Mouse (Mus musculus) hindbrain, embryonic 12.5 days (tissue): Measurements from ENCODE around the gene Pak7. TPM values are rescaled to one million over a fixed set of nuclear protein-coding genes. Genes with fewer than 3 reads are reported as not detected.
"Not testable (repeated sequence)": the region's sequence is repeated elsewhere in the genome, so short reads cannot be mapped to it uniquely, and the experiment has no call there.

Experiments used
- ATAC-seq: fragments of 200-750 bp; cut with Nextera tagmentation; 2 replicates; pipeline ENCODE4 v1.8.0; 2017; ENCODE audit warnings: moderate TSS enrichment; ENCODE audit not compliant: low FRiP score
- H3K27ac ChIP-seq: fragments of 300-500 bp; sonication (generic); 2 replicates; pipeline ENCODE4 v1.5.1; 2016; ENCODE audit warnings: mild to moderate bottlenecking
- H3K27me3 ChIP-seq: fragments of 300-500 bp; sonication (generic); 2 replicates; pipeline ENCODE4 v1.6.1; 2016; ENCODE audit warnings: mild to moderate bottlenecking
- H3K36me3 ChIP-seq: fragments of 300-500 bp; sonication (generic); 2 replicates; pipeline ENCODE4 v1.6.1; 2016; ENCODE audit warnings: mild to moderate bottlenecking
- H3K4me1 ChIP-seq: fragments of 300-500 bp; sonication (generic); 2 replicates; pipeline ENCODE4 v1.6.1; 2016
- H3K4me2 ChIP-seq: fragments of 300-500 bp; sonication (generic); replicated peaks from 2 replicates; pipeline ENCODE4 v1.6.1; 2016; ENCODE audit warnings: mild to moderate bottlenecking
- H3K4me3 ChIP-seq: fragments of 300-500 bp; sonication (generic); 2 replicates; pipeline ENCODE4 v1.5.1; 2016; ENCODE audit warnings: mild to moderate bottlenecking
- H3K9ac ChIP-seq: fragments of 300-500 bp; sonication (generic); 2 replicates; pipeline ENCODE4 v1.6.1; 2016; ENCODE audit warnings: mild to moderate bottlenecking, moderate library complexity
- H3K9me3 ChIP-seq: fragments of 300-500 bp; sonication (generic); replicated peaks from 2 replicates; pipeline ENCODE4 v1.6.1; 2016; ENCODE audit warnings: mild to moderate bottlenecking
- WGBS: fragments of 180-500 bp; shearing (Covaris S2); methylation state at CpG from one replicate; pipeline ENCODE4 v1.1.7; 2016; 5-methylcytosine and 5-hydroxymethylcytosine counted together
- polyA plus RNA-seq: library from polyadenylated mRNA; unstranded; fragments of >200 nt; fragmentation: Nextera tagmentation; extraction: Ambion mirVana; gene quantifications from 2 replicates; pipeline ENCODE4 v1.2.1, GENCODE M21; 2016

The Pak7 gene
- polyA plus RNA-seq, 1 experiment from 2014 or later, result 22.7 TPM

GRCm38 (mm10) chr2:136325646-136326045 lies 62.1 kb downstream of the Pak7 start:
- Histone ChIP-seq H3K36me3 (no peaks in the 10 kb centered on the region), H3K4me2 (no peak overlapping the region), H3K4me3 (no peak overlapping the region), H3K27me3 (no peaks in the 10 kb centered on the region), H3K27ac (no peak overlapping the region), H3K9ac (no peak overlapping the region), H3K4me1 (no peaks in the 10 kb centered on the region), H3K9me3 (no peaks in the 10 kb centered on the region)
- ATAC-seq, result no peak
- WGBS, result 71% methylated on average over 4 of the region's 4 CpGs

DNA sequence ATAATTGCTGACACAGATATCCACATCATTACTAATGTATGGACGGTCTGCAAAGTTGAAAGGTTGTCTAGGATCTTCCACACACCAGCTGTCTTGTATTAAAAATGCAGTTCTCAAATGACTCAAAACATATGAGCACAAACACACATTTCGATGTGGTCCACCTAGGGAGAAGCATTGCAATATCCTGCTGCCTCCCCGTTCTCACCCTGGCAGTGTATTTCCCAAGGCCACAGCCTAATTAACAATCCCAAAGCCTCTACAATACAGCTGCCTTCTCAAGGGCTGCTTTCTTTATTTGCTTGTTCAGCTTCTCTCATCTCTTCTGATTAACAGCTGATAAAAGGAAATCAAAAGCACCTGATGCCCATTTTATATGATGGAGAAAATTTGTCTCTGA lies 78.5 kb downstream of the Pak7 start:
- 0 out of 2 replicates have a peak overlapping the region, but pooled peaks have one; percentile 48 for H3K27ac ChIP-seq
- H3K4me3 ChIP-seq, result no peak overlapping the region
- no peaks in the 10 kb centered on the region for H3K9me3 ChIP-seq
- peaks cover 7% of the 10 kb centered on the region; the same call in 1 of the 2 replicates for H3K4me1 ChIP-seq
- no peak overlapping the region for H3K9ac ChIP-seq
- no peaks in the 10 kb centered on the region for H3K27me3 ChIP-seq
- H3K4me2 ChIP-seq, result no peak overlapping the region
- ATAC-seq, result peak; percentile 75
- 39% methylated on average over 3 of the region's 3 CpGs for WGBS
- no peaks in the 10 kb centered on the region for H3K36me3 ChIP-seq

DNA sequence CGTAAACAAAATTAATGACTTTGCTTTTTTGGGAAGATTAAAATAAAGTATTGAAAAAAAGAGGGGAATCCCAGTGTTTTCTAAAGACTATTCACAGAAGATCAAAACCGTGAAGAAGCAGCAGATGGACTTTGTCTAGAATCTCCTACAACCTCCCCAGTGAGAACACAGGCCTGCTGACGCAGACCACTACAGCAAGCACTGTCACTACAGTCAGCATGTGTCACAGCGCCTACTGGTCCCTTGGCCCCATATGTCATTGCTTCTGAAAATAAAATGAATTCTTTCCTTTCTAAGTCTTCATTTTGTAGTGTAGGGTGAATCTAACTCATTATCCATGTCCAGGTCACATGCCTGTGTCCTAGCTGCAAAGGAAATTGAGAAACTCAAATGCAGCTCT lies 79.0 kb downstream of the Pak7 start:
- no peak overlapping the region for H3K4me2 ChIP-seq
- peaks cover 7% of the 10 kb centered on the region; the same call in 1 of the 2 replicates for H3K4me1 ChIP-seq
- H3K27me3 ChIP-seq, result no peaks in the 10 kb centered on the region
- H3K9me3 ChIP-seq, result no peaks in the 10 kb centered on the region
- 77% methylated on average over 4 of the region's 4 CpGs for WGBS
- H3K27ac ChIP-seq, result peak overlapping the region; percentile 48; the same call in 1 of the 2 replicates
- no peaks in the 10 kb centered on the region for H3K36me3 ChIP-seq
- ATAC-seq, result peak; percentile 62
- no peak overlapping the region for H3K9ac ChIP-seq
- no peak overlapping the region for H3K4me3 ChIP-seq

DNA sequence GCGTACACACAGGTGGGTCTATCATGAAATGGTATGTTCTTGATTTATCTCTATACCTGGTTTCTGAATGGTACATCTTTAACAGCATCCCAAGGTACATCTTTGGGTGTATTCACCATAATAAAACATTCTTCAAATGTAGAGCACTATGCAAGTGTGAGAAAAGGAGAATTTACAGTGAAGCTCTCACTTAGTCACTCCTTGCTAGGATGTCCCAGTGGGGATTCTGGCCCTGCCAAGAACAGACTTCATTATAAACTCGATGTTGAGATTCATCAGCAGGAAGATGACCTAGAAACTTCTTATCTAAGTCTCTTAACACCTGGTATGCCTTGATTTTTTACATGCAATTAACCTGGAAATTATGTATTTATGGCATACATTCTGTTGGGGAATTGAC lies 85.6 kb downstream of the Pak7 start:
- Histone ChIP-seq H3K27me3 (no peaks in the 10 kb centered on the region), H3K4me3 (no peak overlapping the region), H3K27ac (no peak overlapping the region), H3K36me3 (no peaks in the 10 kb centered on the region), H3K9me3 (no peaks in the 10 kb centered on the region), H3K9ac (no peak overlapping the region), H3K4me2 (no peak overlapping the region), H3K4me1 (0 out of 2 replicates have a peak, but pooled peaks cover 3% of the 10 kb centered on the region)
- no peak for ATAC-seq
- WGBS, result 77% methylated on average over 2 of the region's 2 CpGs

DNA sequence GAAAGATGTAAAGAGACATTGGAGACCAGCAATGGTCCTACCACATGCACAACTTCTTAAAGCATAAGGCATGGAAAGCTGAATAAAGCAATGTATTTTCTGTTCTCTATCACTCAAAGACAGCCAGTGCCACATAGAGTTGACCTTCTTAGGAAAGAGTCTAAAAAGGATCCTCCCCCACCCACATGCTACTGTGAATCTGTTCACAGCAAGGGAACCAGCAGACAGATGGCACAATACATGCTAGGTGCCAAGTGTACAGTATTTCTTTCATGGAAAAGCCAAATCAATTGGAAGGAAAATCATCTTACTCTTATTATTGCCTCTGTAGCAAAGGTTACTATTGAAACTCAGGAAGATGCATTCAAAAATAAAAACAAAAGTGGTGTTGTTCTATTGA lies 86.4 kb downstream of the Pak7 start:
- Histone ChIP-seq H3K36me3 (no peaks in the 10 kb centered on the region), H3K27me3 (no peaks in the 10 kb centered on the region), H3K9me3 (no peaks in the 10 kb centered on the region), H3K4me3 (no peak overlapping the region), H3K9ac (no peak overlapping the region), H3K27ac (no peak overlapping the region), H3K4me2 (no peak overlapping the region), H3K4me1 (0 out of 2 replicates have a peak, but pooled peaks cover 3% of the 10 kb centered on the region)
- ATAC-seq, result no peak

- no peak overlapping the region for H3K4me3 ChIP-seq
- 79% methylated on average over 1 of the region's 1 CpGs for WGBS
- no peak overlapping the region for H3K9ac ChIP-seq
- H3K9me3 ChIP-seq, result no peaks in the 10 kb centered on the region
- H3K4me1 ChIP-seq, result no peaks in the 10 kb centered on the region
- H3K27me3 ChIP-seq, result no peaks in the 10 kb centered on the region
- H3K27ac ChIP-seq, result no peak overlapping the region
- no peak overlapping the region for H3K4me2 ChIP-seq
- no peaks in the 10 kb centered on the region for H3K36me3 ChIP-seq
- no peak for ATAC-seq
Measured at GRCm38 (mm10) chr2:136297371-136297770, 90.4 kb downstream of the Pak7 start.

DNA sequence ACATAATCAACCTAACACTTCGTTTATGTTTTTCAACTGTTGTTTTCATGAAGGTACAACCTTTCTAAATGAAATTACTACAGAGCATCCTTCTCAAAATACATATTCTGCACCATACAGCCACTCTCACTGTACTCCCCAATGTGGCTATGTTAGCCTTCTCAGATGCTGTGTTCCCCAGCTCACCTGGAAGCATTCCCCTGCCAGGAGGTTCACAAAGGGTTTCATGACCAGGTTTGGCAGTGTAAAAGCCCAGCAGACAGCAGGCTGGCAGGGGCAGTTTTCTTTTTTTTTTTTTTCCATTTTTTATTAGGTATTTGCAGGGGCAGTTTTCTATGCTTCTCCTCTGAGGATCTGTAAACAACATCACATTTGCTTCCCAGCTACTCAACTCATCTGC lies 105.7 kb downstream of the Pak7 start:
- no peak overlapping the region for H3K4me2 ChIP-seq
- H3K9me3 ChIP-seq, result no peaks in the 10 kb centered on the region
- H3K4me1 ChIP-seq, result no peaks in the 10 kb centered on the region
- ATAC-seq, result no peak
- no peak overlapping the region for H3K27ac ChIP-seq
- 84% methylated on average over 1 of the region's 1 CpGs for WGBS
- H3K4me3 ChIP-seq, result no peak overlapping the region
- H3K27me3 ChIP-seq, result no peaks in the 10 kb centered on the region
- H3K36me3 ChIP-seq, result no peaks in the 10 kb centered on the region
- H3K9ac ChIP-seq, result no peak overlapping the region

GRCm38 (mm10) chr2:136241960-136242359 lies 145.8 kb downstream of the Pak7 start:
- H3K9ac ChIP-seq, H3K36me3 ChIP-seq, H3K4me2 ChIP-seq, H3K4me3 ChIP-seq, H3K27ac ChIP-seq, H3K27me3 ChIP-seq, H3K9me3 ChIP-seq, H3K4me1 ChIP-seq, ATAC-seq: not testable (repeated sequence)
- WGBS, result 93% methylated on average over 4 of the region's 4 CpGs

DNA sequence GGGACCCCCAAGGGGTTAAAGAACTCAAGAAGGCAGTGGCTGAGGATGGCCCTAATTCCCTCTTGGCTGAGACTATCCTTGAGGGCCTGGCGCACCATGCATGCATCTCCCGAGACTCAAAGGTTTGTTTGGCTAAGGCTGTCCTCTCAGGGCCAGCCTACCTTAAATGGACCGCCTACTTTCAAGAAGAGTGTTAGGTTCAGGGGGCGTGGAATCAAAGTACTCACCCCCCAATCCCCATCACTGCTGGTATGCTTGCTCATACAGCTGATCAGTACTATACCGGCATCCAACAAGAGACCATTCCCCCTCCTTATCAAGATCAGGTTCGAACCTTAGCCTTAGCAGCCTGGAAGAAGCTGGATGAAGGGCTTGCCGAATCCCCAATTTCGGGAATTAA lies 156.5 kb downstream of the Pak7 start:
- WGBS, result 92% methylated on average over 8 of the region's 8 CpGs
- H3K4me2 ChIP-seq, result no peak overlapping the region
- H3K27me3 ChIP-seq, result no peaks in the 10 kb centered on the region
- 0 out of 2 replicates have a peak, but pooled peaks cover 6% of the 10 kb centered on the region for H3K9me3 ChIP-seq
- ATAC-seq, result no peak
- H3K36me3 ChIP-seq, result no peaks in the 10 kb centered on the region
- no peak overlapping the region for H3K9ac ChIP-seq
- H3K4me3 ChIP-seq, result no peak overlapping the region
- no peak overlapping the region for H3K27ac ChIP-seq
- no peaks in the 10 kb centered on the region for H3K4me1 ChIP-seq

GRCm38 (mm10) chr2:136204034-136204433 lies 183.7 kb downstream of the Pak7 start:
- H3K36me3 ChIP-seq, result no peaks in the 10 kb centered on the region
- 81% methylated on average over 4 of the region's 4 CpGs for WGBS

DNA sequence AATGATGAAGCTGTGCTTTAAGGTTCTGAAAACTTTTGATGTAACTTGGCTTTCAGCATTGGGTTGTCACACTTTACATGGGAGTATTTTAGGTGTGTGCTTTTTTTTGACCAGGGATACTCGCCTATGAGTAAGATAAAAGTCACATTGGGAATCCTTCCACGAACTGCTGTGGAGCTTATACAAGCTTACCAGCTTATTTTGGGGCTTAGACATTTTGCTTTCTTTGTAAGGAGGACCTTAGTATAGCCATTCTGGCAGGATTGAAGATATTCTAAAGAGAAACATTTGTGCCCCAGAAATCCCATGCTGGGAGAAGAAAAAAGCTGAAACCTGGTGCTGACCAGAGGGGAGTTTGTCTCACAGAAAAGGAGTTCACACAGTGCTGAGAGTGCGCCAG lies 212.7 kb downstream of the Pak7 start:
- 72% methylated on average over 3 of the region's 3 CpGs for WGBS
- H3K4me3 ChIP-seq, result no peak overlapping the region
- no peaks in the 10 kb centered on the region for H3K9me3 ChIP-seq
- no peak overlapping the region for H3K27ac ChIP-seq
- H3K36me3 ChIP-seq, result no peaks in the 10 kb centered on the region
- H3K4me2 ChIP-seq, result no peak overlapping the region
- H3K27me3 ChIP-seq, result no peaks in the 10 kb centered on the region
- H3K9ac ChIP-seq, result no peak overlapping the region
- H3K4me1 ChIP-seq, result no peaks in the 10 kb centered on the region
- no peak for ATAC-seq

More at GRCm38 (mm10) chr2:136204034-136204433, 183.7 kb downstream of the Pak7 start:
- Histone ChIP-seq H3K4me1 (no peaks in the 10 kb centered on the region), H3K4me3 (no peak overlapping the region), H3K27ac (no peak overlapping the region), H3K9ac (no peak overlapping the region), H3K4me2 (no peak overlapping the region), H3K27me3 (no peaks in the 10 kb centered on the region), H3K9me3 (no peaks in the 10 kb centered on the region)
- ATAC-seq, result no peak

DNA sequence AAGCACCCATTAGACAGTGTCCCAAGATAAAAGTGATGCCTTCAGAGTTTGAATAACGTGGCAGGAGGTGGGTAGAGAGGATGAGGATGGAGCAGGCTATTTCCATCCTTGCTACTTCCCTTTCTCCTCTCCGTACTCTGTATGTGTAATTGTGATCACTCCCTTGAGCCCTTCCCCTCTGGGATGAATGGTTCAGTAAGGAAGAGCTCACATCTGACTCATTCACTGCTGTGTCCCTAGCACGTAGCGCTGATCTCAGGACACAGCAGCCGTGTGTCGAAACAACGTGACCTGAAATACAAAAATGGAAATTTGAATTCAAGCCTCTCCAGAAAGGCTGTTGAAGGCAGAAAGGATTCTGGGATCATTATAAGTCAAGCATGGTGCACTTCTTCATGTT lies 237.0 kb downstream of the Pak7 start:
- Histone ChIP-seq H3K4me1 (0 out of 2 replicates have a peak, but pooled peaks cover 4% of the 10 kb centered on the region), H3K36me3 (no peaks in the 10 kb centered on the region), H3K4me2 (no peak overlapping the region), H3K9me3 (no peaks in the 10 kb centered on the region), H3K27ac (no peak overlapping the region), H3K9ac (no peak overlapping the region), H3K4me3 (no peak overlapping the region), H3K27me3 (no peaks in the 10 kb centered on the region)
- ATAC-seq, result no peak
- 85% methylated on average over 7 of the region's 7 CpGs for WGBS

DNA sequence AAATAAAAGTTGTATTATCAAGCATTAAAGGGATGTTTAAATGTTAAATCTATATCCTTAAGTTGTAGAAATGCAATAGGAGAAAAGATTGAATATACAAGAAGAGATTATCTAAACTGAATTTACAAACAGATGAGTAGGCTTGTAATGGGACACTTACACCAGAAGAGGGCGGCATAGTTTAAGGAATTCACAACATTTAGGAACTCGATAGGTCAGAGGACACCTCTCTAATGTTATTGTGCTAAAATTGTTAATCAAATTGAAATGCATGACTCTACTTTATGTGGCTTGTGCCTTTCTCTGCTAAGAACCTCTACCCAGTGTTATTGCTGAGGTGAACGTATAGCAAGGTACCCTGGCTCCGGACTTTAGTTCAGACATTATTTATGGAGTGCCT lies 238.2 kb downstream of the Pak7 start:
- WGBS, result 42% methylated on average over 4 of the region's 4 CpGs
- Histone ChIP-seq H3K4me1 (0 out of 2 replicates have a peak, but pooled peaks cover 4% of the 10 kb centered on the region), H3K9me3 (no peaks in the 10 kb centered on the region), H3K36me3 (no peaks in the 10 kb centered on the region), H3K27ac (no peak overlapping the region), H3K9ac (no peak overlapping the region), H3K4me3 (no peak overlapping the region), H3K4me2 (no peak overlapping the region), H3K27me3 (no peaks in the 10 kb centered on the region)
- ATAC-seq, result peak; percentile 71
